Mouse (Mus musculus) olfactory bulb, adult 2 months (tissue): Measurements from ENCODE around the gene Hnrnpa3.

Experiments
- CTCF ChIP-seq: fragments of 200-500 bp; IDR thresholded peaks from 2 replicates; pipeline ENCODE4 v1.5.1; 2012; ENCODE audit warnings: low read depth, mild to moderate bottlenecking, low read length, moderate library complexity; ENCODE audit not compliant: insufficient read depth
- POLR2A ChIP-seq: fragments of 200-500 bp; IDR thresholded peaks from 2 replicates; pipeline ENCODE4 v1.6.1; 2012; ENCODE audit warnings: mild to moderate bottlenecking, low read depth, low read length, moderate library complexity; ENCODE audit not compliant: insufficient read depth

DNA sequence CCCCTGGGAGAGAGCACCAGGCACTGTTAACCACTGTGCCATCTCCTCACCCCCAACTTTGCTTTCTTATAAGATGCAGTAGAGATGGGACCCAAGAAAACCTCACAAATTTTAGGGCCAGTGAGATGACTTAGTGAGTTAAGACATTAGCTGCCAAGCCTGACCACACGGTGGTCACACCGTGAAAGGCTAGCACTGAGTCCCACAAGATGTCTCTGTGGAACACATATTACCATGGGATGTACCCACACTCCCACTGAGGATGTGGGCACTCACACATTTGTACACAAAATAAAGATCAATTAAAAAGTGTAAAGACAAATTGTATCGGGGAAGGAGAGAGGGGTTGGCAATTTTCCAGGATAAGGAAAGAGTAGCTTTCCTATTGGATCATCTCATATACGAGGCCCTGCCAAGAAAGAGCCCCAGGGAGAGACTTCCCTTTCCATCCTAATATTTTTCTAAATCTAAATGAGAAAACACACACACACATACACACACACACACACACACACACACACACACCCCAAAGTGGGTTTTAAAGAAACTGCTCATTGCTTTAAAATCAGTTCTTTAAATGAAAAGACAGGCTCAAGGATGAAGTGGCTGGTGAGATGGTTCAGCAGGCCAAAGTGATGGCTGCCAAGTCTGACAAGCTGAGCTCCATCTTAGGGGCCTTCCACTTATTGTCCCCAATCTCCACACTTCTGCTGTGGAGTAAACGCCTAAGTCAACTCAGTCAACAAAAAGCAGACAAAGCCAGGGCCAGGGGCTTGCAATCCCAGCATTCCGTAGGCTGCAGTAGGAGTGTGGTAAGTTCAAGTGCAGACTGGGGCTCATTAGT, 32.2 kb upstream of the Hnrnpa3 start:
- TF ChIP-seq POLR2A = no peak
- no peak for TF ChIP-seq CTCF
